Mouse (Mus musculus) myocyte (in vitro differentiated cells): ENCODE results near the gene Cd80.
A peak's percentile ranks its signal among the peaks of the same experiment; 100 is the strongest.

Source experiments
- CEBPB ChIP-seq: IDR thresholded peaks from 2 replicates; pipeline ENCODE4 v1.6.1; 2011; ENCODE audit warnings: mild to moderate bottlenecking, moderate library complexity; ENCODE audit not compliant: poor library complexity, insufficient read depth, severe bottlenecking
- E2F4 ChIP-seq: IDR thresholded peaks from one replicate; pipeline ENCODE4 v1.6.1; 2011; ENCODE audit warnings: mild to moderate bottlenecking, control low read depth, moderate library complexity; ENCODE audit not compliant: insufficient read depth
- MAX ChIP-seq: IDR thresholded peaks from one replicate; pipeline ENCODE4 v1.6.1; 2011; ENCODE audit warnings: low read depth, mild to moderate bottlenecking, control low read depth
- MYOG ChIP-seq, 3 experiments: IDR thresholded peaks; one replicate each; pipeline ENCODE4 v1.6.1; 2011; ENCODE audit warnings: control low read depth in 2 of 3, low read depth in 2 of 3, mild to moderate bottlenecking in 2 of 3; ENCODE audit not compliant: insufficient read length in 2 of 3, control insufficient read depth in 1 of 3, insufficient read depth in 1 of 3
- POLR2A ChIP-seq: IDR thresholded peaks from one replicate; pipeline ENCODE4 v1.6.1; 2011; ENCODE audit warnings: low read depth, mild to moderate bottlenecking, control low read depth, moderate library complexity; ENCODE audit not compliant: insufficient read length

DNA sequence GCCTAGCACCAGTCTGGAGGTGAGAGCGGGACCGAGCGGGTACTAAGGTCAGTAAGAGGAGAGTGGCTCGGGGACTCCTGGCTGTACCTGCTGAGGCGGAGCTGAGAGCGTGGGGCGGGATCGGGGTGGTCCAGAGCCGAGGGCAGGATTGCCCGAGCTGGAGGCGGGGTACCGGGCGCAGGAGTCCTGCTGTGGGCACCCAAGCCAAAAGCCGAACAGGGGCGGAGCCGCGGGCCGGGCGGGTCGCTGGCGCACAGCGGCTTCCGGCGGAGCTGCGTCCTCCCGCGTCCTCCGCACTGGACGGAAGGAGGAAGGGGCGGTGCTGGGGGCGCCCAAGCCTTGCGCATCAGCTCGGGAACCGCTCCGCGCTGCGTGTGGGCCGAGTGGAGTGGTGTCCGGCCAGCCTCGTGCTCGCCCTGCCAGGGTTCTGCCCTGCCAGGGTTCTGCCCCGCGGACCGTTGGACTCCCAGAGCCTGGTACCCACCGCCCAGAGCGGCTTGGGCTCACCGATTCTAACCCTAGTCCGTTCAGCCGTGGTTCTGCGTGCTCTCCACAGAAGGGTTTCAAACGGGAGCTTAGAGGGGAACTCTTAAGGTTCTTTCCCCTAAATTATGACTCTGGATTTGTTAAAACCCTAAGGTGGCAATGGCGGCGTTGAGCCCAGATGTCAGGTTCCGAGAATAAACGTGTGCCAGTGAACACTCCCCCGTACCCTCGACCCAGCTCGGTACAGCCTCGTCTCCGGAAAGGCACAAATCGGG is 2.7 kb upstream of the Cd80 start, which contains the start of gene Adprh:
- TF ChIP-seq POLR2A (peak; percentile 97), CEBPB (no peak), MYOG (IDR thresholded peaks at IDR 0.05; ENCODE audit: control insufficient read depth in 1 of 3, insufficient read depth in 1 of 3, insufficient read length in 2 of 3, low read depth in 2 of 3) (peak in 1 of 3 experiments; percentile 38), E2F4 (peak; percentile 2), MAX (no peak)
